12 mouse cellular contexts compared by ENCODE assay signal in genomic region chr1:25430219-25430862, GRCm38 (mm10).
DNase-seq lines count a peak whose midpoint lies in the region; ATAC-seq and TF ChIP-seq lines count a peak whose summit lies in the region.
"Had no signal": no experiment of that assay in that cellular context is flagged by ENCODE, and none has a peak within 500 bp of the region (broad histone marks: within the 10 kb centered on the region; RNA-seq: fewer than 3 reads in every experiment).

No protein-coding gene starts in this region.

- no peak for TF ChIP-seq CTCF in brain, embryonic 14.5 days (IDR thresholded peaks at IDR 0.05; ENCODE audit: borderline replicate concordance, extremely low read depth, insufficient read depth, insufficient read length)

- H3K27me3 ChIP-seq in kidney, embryonic 16.5 days (ENCODE audit: insufficient read depth, low read length) = no peaks in the 10 kb centered on the region
- no peaks in the 10 kb centered on the region for H3K27me3 ChIP-seq in forebrain, embryonic 15.5 days

- no peak overlapping the region for H3K9ac ChIP-seq in kidney, embryonic 16.5 days (replicated peaks; ENCODE audit: low read length)
- no peak overlapping the region for H3K9ac ChIP-seq in forebrain, embryonic 15.5 days (replicated peaks)
- H3K9ac ChIP-seq: liver, postnatal 0 days had no signal

- no peaks in the 10 kb centered on the region for H3K36me3 ChIP-seq in kidney, embryonic 16.5 days (ENCODE audit: insufficient read depth, low read length)
- no peaks in the 10 kb centered on the region for H3K36me3 ChIP-seq in forebrain, embryonic 15.5 days

- 62% methylated on average over 16 of the region's 16 CpGs for WGBS in kidney, embryonic 16.5 days
- 48% methylated on average over 16 of the region's 16 CpGs for WGBS in forebrain, embryonic 15.5 days

- DNase-seq in kidney, adult 11 months = no peak
- DNase-seq in brain, embryonic 14.5 days (ENCODE audit: low read depth) = peak; percentile 64
- DNase-seq in mesoderm, embryonic 11.5 days (ENCODE audit: low read depth, low spot score) = peak; percentile 2
- DNase-seq in cerebellum, adult 8-10 months = no peak
- DNase-seq in right cerebral cortex, adult 18-20 months = no peak
- DNase-seq: cerebellum, postnatal 36 days; kidney, postnatal 4 days; liver, postnatal 0 days; retina, postnatal 1 day; thymus, postnatal 4 days had no signal

- H3K9me3 ChIP-seq in kidney, embryonic 16.5 days (ENCODE audit: low read length) = no peaks in the 10 kb centered on the region
- H3K9me3 ChIP-seq in forebrain, embryonic 15.5 days = no peaks in the 10 kb centered on the region

- peak overlapping the region; percentile 23; the same call in 1 of the 2 replicates for H3K4me2 ChIP-seq in kidney, embryonic 16.5 days (replicated peaks; ENCODE audit: low read depth, low read length)
- peak overlapping the region; percentile 18 for H3K4me2 ChIP-seq in forebrain, embryonic 15.5 days (replicated peaks)

- TF ChIP-seq POLR2A in brain, embryonic 14.5 days (IDR thresholded peaks at IDR 0.05; ENCODE audit: borderline replicate concordance, extremely low read depth, insufficient read depth, insufficient read length, poor library complexity, severe bottlenecking) = no peak

- no peaks in the 10 kb centered on the region for H3K4me1 ChIP-seq in kidney, embryonic 16.5 days (ENCODE audit: insufficient read depth, low read length)
- no peaks in the 10 kb centered on the region for H3K4me1 ChIP-seq in forebrain, embryonic 15.5 days

- ATAC-seq in kidney, embryonic 16.5 days (ENCODE audit: low FRiP score, low TSS enrichment) = no peak
- ATAC-seq in forebrain, embryonic 15.5 days (replicated peaks) = peak; percentile 66; the same call in 1 of the 2 replicates
- ATAC-seq: liver, postnatal 0 days had no signal

- H3K4me3 ChIP-seq in kidney, embryonic 16.5 days (ENCODE audit: low read length) = peak overlapping the region; percentile 23
- no peak overlapping the region for H3K4me3 ChIP-seq in forebrain, embryonic 15.5 days

- H3K27ac ChIP-seq in kidney, embryonic 16.5 days (ENCODE audit: low read length) = no peak overlapping the region
- peak overlapping the region; percentile 3; the same call in 1 of the 2 replicates for H3K27ac ChIP-seq in forebrain, embryonic 15.5 days (replicated peaks)

Comparison
In these comparisons a context has a peak if more than half of its experiments do, and no peak if none do; other contexts are left out.
1. DNase-seq: peak in brain, embryonic 14.5 days (single experiment) and mesoderm, embryonic 11.5 days (single experiment); none in kidney, adult 11 months (single experiment), cerebellum, adult 8-10 months (single experiment) and right cerebral cortex, adult 18-20 months (single experiment).